Mouse (Mus musculus) CH12.LX (cell line): ENCODE measurements around the gene Pigw.

Experiments
- CTCF ChIP-seq, 2 experiments: IDR thresholded peaks in 1 of 2; conservative IDR thresholded peaks in 1 of 2; 2 replicates each; pipeline ENCODE4 v1.5.1; 2011 to 2012; ENCODE audit warnings: low read depth in 2 of 2, low read length in 2 of 2, improper control_type of control experiment in 1 of 2, inconsistent platforms in 1 of 2, mild to moderate bottlenecking in 1 of 2, moderate library complexity in 1 of 2
- ELF1 ChIP-seq: IDR thresholded peaks from 2 replicates; pipeline ENCODE4 v1.6.1; 2014; ENCODE audit warnings: low read depth, mild to moderate bottlenecking, inconsistent platforms, low read length, improper control_type of control experiment
- POLR2A ChIP-seq: IDR thresholded peaks from 2 replicates; pipeline ENCODE4 v1.6.1; 2011; ENCODE audit warnings: low read depth, mild to moderate bottlenecking, improper control_type of control experiment, low read length
- RAD21 ChIP-seq: IDR thresholded peaks from 2 replicates; pipeline ENCODE4 v1.6.1; 2011; ENCODE audit warnings: low read depth, mild to moderate bottlenecking, low read length, improper control_type of control experiment, moderate library complexity
- USF2 ChIP-seq: conservative IDR thresholded peaks from 2 replicates; pipeline ENCODE4 v1.6.1; 2011; ENCODE audit warnings: low read depth, low read length, improper control_type of control experiment

- no peak for TF ChIP-seq RAD21
- TF ChIP-seq ELF1 = no peak
- TF ChIP-seq POLR2A = no peak
- TF ChIP-seq CTCF (conservative IDR thresholded peaks at IDR 0.05 in 1 of 2, IDR thresholded peaks at IDR 0.05 in 1 of 2; ENCODE audit: low read depth in 2 of 2, low read length in 2 of 2) = no peak
- no peak for TF ChIP-seq USF2
These were observed 13.0 kb upstream of the Pigw start for GRCm38 (mm10) chr11:84893113-84893512.
